Mouse (Mus musculus): Measurements from ENCODE around the gene Ubac2.

Gene Ubac2

GRCm38 (mm10) chr14:121951399-121952045 lies 73.1 kb downstream of the Ubac2 start:
- DNase-seq (ENCODE audit: low read depth): no peak

- no peak for DNase-seq (ENCODE audit: low read depth)
Measured at GRCm38 (mm10) chr14:121952046-121952400, 73.6 kb downstream of the Ubac2 start.

GRCm38 (mm10) chr14:121954129-121954528 lies 75.7 kb downstream of the Ubac2 start:
- DNase-seq (ENCODE audit: low read depth): no peak

GRCm38 (mm10) chr14:121954608-121955007 lies 76.2 kb downstream of the Ubac2 start:
- no peak for DNase-seq (ENCODE audit: low read depth)

- DNase-seq (ENCODE audit: low read depth): no peak
Measured at GRCm38 (mm10) chr14:121955176-121955795, 76.9 kb downstream of the Ubac2 start.

- DNase-seq (ENCODE audit: low read depth): no peak
Measured at GRCm38 (mm10) chr14:121956291-121956690, 77.9 kb downstream of the Ubac2 start.

GRCm38 (mm10) chr14:121957176-121957871 lies 78.9 kb downstream of the Ubac2 start:
- DNase-seq (ENCODE audit: low read depth): no peak

- DNase-seq (ENCODE audit: low read depth): no peak
Measured at GRCm38 (mm10) chr14:121958041-121958750, 79.8 kb downstream of the Ubac2 start.

- DNase-seq (ENCODE audit: low read depth): no peak
Measured at GRCm38 (mm10) chr14:121958751-121959537, 80.5 kb downstream of the Ubac2 start.

- DNase-seq (ENCODE audit: low read depth): no peak
Measured at GRCm38 (mm10) chr14:121959538-121959980, 81.1 kb downstream of the Ubac2 start.

- no peak for DNase-seq (ENCODE audit: low read depth)
Measured at GRCm38 (mm10) chr14:121960031-121960430, 81.6 kb downstream of the Ubac2 start.

- DNase-seq (ENCODE audit: low read depth): no peak
Measured at GRCm38 (mm10) chr14:121960531-121960930, 82.1 kb downstream of the Ubac2 start.

GRCm38 (mm10) chr14:121960997-121961396 lies 82.6 kb downstream of the Ubac2 start:
- no peak for DNase-seq (ENCODE audit: low read depth)

- DNase-seq (ENCODE audit: low read depth): no peak
Measured at GRCm38 (mm10) chr14:121961496-121962127, 83.2 kb downstream of the Ubac2 start.

- DNase-seq (ENCODE audit: low read depth): no peak
Measured at GRCm38 (mm10) chr14:121962128-121962890, 83.9 kb downstream of the Ubac2 start.

- DNase-seq (ENCODE audit: low read depth): no peak
Measured at GRCm38 (mm10) chr14:121963251-121963941, 85.0 kb downstream of the Ubac2 start.

- DNase-seq (ENCODE audit: low read depth): no peak
Measured at GRCm38 (mm10) chr14:121963942-121964335, 85.5 kb downstream of the Ubac2 start.

GRCm38 (mm10) chr14:121964990-121965389 lies 86.6 kb downstream of the Ubac2 start, which contains the start of gene Gpr183:
Gene Gpr183 (minus strand): TSS chr14:121965195.
- no peak for DNase-seq (ENCODE audit: low read depth)

- DNase-seq (ENCODE audit: low read depth): no peak
Measured at GRCm38 (mm10) chr14:121965461-121965860, 87.0 kb downstream of the Ubac2 start.

- no peak for DNase-seq (ENCODE audit: low read depth)
Measured at GRCm38 (mm10) chr14:121967095-121967494, 88.7 kb downstream of the Ubac2 start.
